Mouse (Mus musculus) yolk sac, embryonic 10.5 days (tissue): Measurements from ENCODE around the gene Iars.

ENCODE experiments used
- DNase-seq: peaks from one replicate; pipeline ENCODE4 v3.0.0-alpha.2; 2017; ENCODE audit warnings: low spot score

Iars gene

GRCm38 (mm10) chr13:49681351-49682232, at the start of gene Iars:
TSS of gene Iars (plus strand) at chr13:49682100.
- peak; percentile 99 for DNase-seq

DNA sequence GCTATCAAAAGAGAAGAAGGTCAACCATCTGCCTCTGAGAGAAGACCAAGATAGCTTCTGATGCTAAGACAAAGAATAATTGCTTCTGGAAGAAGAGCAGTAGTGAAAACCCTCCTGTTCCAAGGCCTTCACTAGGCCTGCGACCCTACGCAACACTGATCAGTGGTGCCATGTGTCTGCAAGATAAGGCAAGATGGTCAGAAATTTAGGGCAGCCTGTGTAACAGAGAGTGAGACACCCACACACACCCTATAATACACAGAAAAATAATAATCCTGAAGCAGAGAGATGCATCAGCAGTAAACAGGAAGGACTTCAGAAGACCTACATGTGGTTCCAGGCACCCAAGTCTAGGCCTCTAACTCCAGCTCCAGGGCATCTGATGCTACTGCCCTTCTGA, 41.9 kb upstream of the Iars start:
- no peak for DNase-seq

GRCm38 (mm10) chr13:49642650-49643049, 39.2 kb upstream of the Iars start:
- no peak for DNase-seq

DNA sequence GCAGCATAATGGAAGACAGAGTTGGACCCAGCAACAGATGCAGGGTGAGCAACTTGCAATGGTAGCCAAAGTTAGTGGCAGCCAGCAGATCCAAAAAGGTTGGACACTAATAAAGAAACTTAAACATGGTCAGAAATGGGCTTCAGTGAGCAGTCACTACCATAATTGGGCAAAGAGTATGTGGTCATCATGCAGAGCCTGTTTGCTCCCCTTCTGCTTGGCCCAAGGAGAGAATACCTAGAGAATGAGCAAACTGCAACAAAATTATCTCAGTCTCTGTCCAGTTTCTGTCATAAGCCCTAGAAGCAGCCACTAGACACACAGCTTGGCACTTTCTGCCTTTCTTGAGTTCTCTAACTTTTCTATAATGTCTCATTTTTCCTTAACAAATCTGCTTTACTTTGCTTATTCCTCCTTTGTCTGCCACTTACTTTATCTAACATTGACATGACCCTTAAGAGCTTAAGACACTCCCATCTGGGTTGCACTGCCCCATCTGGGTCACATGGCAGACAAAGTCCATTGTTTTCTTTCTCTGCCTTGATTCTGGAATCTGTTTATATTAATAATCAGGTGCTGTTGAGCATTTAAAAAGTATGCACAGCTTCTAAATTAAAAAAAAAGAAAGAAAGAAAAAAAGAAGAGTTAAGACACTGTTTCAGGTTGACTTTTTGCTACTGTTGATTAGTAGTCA, 38.1 kb upstream of the Iars start:
- no peak for DNase-seq

GRCm38 (mm10) chr13:49644731-49645529, 37.0 kb upstream of the Iars start:
- DNase-seq = no peak

GRCm38 (mm10) chr13:49646019-49646418, 35.9 kb upstream of the Iars start:
- no peak for DNase-seq

GRCm38 (mm10) chr13:49651136-49651535, 30.8 kb upstream of the Iars start:
- DNase-seq = no peak

DNA sequence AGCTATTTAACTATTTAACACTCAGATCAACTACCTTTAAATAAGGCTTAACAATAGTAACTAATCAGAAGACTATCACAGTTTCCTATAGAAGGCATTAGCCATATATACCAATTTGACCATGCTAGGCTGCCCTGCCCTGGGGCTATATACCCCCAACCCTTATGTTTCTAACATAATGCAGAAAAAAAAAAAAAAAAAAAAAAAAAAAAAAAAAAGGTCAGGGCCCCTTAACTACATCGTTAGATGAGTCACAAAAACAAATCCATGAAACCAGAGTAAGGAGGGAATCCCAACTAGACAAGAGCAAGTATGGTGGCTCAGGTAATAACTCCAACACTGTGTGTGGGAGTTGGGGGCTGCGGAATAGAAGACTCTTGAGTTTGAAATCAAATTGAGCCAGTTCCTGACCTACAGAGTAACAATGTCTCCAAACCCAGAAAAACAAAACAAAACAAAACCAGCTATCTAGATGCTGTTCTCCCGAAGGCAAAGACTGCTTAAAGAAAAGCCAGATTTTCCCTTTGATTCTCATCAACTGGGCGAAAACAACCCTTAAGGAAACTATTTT, 30.0 kb upstream of the Iars start:
- no peak for DNase-seq

DNA sequence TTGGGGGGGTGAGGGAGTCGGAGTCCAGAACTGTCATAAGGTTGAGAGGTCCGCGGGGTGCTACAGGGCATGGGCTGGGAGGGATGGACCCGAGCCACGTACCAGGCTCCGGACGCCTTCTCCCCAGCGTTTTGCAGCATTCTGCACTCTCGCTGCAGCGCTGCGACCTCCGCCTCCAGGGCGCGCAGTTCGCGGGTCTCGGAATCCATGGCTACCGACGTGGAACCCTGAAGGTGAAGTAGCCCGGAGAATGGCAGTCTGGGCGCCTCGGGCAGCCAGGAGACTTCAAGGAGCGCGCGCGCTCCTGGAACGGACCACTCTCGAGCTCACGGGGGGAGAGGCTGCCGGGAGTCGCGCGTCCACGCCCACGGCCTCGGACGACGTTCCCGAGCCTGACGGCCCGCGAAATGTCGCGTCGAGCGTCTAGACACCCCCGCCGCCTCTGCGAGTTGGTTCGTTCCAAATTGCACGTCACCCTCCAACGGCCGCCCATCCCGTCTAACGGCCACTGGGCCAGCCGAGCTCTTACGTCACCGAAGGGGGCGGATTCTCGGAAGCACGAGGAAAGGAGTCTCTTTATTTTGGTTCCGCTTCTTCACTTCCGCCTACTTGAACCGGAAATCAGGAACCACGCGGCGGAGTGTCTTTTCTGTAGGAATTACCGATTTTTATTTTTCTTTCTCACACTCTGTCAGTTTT, 29.3 kb upstream of the Iars start, which contains the start of the genes Cenpp and Nol8:
Cenpp (minus strand) TSS at position 305 of the 699 bp plus-strand sequence.
Nol8 (plus strand) TSS at position 598 of the 699 bp plus-strand sequence.
- DNase-seq = peak; percentile 97

DNA sequence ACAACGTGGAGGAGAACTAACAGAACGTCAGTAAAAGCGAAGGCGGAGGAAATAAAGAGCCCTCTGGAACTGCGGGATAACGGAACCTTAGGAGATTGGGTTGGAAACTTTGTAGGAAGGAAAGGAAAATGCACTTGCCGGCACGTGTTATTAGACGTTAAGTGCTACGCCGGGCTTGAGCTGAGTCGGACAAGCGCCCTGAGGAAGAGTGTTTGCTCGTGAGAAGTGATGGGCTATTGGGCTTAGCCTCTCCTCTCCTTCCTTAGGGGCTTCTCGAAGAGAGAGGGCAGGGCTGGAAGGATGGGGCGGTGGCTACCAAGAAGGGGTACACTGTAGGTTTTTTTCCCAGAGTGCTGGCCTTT, 28.7 kb upstream of the Iars start:
- DNase-seq = no peak

- DNase-seq = no peak
Measured at GRCm38 (mm10) chr13:49677793-49678192, 4.1 kb upstream of the Iars start.

GRCm38 (mm10) chr13:49682233-49682846, 440 bp downstream of the Iars start:
- DNase-seq = no peak

DNA sequence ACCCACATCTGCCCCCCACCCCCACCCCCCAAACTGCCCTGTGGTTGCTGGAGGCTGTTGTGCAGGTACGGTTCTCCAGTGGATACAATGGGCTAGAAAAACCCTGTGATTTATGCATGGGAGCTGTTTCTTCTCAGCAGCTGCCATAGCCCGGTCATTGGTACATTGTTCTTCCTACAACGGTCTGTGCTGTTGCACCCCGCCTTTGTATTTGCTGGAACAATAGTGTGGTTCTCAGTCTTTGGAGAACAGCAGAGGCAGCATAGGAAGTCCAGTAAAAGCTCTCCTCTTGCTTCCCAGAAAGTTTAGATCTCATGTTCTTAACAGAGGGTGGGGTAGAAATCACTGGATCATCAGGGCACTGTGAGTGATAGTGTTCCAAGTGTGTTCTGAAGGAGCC, 2.4 kb downstream of the Iars start:
- no peak for DNase-seq

DNA sequence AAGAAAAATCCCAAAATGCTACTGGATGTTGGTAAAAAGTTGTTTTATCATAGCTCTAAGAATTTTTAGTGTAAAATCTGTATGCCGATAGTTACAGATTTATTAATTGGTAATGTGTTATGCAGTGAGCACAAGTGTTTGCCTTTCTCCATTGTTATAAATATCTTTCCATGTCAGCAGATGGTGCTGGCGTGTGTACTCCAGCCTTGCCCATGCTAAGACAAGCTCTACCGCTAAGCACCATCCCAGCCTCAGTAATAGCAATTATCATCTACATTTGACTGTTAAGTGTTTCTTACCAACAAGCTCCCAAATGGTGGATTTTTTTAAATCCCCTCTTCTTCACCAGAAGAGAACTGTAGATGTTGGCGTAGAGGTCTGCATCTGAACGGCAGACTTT, 9.2 kb downstream of the Iars start:
- DNase-seq = no peak

DNA sequence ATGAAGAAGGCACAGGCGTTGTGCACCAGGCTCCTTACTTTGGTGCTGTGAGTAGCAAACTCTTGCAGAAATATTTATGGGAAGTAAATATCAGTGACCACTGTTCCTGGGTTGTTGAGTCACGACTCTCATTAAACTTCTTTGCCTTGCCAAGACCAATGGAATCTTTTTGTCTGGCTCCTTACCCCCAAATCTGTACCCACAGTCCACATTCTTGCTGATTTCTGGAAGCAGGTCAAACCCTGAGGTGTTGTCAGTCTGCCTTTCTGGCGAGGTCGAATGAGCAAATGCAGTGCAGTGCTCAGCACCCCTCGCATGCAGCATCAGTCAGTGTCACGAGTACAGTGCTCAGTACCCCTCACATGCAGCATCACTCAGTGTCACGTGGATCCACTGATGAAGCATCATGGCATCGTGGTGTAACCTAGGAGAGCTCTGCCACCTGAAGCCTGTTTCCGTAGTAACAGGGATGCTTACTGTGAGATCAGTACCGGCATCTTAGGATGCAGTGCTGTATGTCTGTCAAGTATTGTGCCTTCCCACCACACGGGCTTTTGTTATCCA, 21.4 kb downstream of the Iars start:
- DNase-seq = no peak

DNA sequence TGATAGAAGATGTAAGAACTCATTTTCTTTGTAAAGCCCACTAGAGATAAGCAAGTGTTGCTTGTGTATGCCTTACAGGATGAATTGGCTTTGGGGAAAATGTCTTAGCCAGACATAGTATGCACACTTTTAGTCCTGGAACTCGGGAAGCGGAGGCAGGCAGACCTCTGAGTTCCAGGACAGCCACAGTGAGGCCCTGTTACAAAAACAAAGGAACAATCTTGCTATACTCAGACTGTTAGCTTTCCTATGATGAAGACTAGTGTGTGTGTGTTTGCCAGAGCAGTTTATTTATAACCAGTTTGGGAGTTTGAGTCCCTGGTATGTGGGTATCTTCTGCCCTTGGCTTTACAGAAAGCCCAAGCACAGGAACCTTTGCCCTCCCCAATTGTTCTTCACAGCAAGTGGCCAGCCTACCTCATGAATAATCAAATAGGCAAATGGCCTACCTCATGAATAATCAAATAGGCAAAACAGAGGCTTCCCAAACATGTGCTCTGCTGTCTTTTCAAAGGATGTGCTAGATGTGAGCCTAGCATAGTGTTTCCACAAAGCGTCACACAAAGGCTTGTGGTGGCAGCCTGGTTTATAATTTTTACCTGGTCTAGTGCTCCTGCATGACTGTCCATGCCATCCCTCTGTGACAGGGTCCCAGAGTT, 24.3 kb downstream of the Iars start:
- DNase-seq = no peak

GRCm38 (mm10) chr13:49708311-49708710, 26.4 kb downstream of the Iars start:
- no peak for DNase-seq

DNA sequence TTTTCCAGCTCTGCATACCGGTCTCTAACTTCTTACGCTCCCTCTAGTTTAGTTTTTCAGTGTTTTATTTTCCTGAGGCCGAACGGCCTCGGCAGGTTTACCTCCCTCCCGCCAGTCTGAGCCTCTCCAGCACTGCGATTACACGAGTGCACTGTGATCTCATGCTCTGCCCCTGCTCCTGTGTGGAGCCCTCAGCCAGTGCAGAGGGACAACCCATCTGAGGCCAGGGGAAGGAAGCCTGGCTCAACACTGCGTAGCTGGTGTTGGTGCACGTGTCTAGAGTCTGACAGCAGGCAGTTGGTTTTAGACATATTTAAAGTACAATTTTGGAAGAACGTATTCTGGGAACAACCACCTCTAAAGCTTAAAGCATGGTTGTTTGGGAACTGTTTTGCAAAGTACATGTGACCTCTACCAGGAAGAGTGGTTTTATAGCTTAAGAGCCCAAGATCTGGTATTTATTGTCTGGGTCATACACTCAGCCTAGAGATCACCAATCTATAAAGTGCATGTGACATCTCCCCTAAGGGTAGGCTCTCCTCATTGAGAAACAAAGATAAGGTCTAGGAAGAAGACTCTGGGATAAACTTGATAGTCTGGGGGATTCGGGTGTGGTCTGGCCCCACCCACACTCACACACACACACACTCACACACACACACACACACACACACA, 30.3 kb downstream of the Iars start:
- no peak for DNase-seq

GRCm38 (mm10) chr13:49719310-49719709, 37.4 kb downstream of the Iars start:
- DNase-seq = no peak

DNA sequence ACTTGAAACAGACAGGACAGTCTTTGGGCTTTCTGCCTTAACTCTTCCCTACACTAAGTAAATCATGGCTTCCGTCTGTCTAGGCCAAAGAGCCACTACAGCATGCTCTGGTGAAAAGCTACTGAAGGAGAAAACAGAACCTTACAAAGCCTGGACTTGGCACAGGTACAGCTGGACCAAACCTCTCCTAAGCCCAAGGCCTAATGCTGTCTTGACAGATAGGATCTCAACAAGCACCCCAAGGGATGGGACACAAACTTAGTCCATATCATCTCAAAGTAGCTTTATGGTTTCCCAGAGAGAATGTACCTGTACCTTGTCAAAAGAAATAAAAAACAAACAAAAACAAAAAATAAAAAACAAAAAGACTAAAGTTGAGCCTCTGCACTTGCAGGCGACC, 54.5 kb downstream of the Iars start:
- DNase-seq = no peak
